Mouse (Mus musculus) left cerebral cortex, adult 9 months (tissue): ENCODE measurements around the gene Zbed6.
"Not testable (repeated sequence)": the region's sequence is repeated elsewhere in the genome, so short reads cannot be mapped to it uniquely, and the experiment has no call there.

Experiments
- DNase-seq, 2 experiments: peaks; one replicate each; pipeline ENCODE4 v3.0.0; 2022; ENCODE audit warnings: low spot score in 2 of 2

Zbed6 gene

DNA sequence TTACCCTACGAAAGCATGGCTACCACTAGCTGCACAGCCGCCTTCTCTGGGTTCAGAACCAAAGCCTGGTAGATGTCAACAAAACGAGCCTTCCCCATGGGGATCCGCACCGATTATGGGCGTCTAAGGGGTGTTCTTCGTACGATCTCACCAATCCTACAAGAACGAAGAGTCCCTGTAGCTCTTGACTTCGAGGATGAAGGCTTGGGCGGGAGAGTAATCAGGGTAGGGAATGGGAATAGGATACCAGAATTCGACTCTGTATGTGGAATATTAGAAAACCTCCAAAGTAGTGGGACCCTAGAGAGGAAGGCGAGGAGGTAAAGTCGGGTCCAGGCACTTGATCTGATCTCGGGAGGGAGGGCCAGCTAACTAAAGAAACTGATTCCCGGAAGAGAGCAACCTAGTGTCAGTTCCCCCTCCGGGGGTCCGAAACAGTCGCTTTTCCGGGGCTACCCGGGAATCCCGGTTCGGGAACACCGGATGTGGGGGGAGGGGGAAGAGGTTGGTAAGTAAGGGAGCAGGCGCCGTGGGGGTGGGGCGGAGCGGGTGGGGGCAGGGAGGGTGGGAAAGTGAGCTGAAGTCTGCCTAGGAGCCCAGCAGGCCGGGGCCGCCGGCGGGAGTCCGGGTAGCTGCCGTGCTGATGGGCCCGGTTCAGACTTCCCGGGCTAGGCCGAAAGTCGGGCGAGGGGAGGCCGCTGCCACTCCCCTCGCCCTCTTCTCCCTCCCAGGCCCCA is at the start of gene Zbed6:
TSS of gene Zbed6 (minus strand) at position 420 of the 737 bp plus-strand sequence.
- DNase-seq, result peak in 1 of 2 experiments; percentile 59

DNA sequence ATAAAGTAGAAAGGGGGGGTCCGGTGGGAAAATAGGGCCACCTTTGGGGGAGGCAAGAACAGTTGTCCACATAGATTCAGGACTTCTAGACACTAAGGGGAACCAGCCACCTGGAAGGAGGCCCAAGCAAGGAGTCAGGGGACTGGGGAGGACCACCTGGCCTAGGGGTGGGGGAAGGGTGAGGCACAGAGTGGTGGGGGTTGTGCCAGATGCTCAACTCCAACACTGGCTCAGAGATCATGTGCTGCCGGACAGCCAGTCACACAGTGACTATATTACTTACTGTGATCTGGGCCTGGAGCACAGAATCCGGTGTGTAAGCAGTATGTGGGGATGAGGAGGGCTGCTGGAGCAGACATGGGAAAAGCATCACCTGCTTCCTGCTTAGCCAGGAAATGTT is 48.6 kb upstream of the Zbed6 start:
- DNase-seq, result no peak

DNA sequence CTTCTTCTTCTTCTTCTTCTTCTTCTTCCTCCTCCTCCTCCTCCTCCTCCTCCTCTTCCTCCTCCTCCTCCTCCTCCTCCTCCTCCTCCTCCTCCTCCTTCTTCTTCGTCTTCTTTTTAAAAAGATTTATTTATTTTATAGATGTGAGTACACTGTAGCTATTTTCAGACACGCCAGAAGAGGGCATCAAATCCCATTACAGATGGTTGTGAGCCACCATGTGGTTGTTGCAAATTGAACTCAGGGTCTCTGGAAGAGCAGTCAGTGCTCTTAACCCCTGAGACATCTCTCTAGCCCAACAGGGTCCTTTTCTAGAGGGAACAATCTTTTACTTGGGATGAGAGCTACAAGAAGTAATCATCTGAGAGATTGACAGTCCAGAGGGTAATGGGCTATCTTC is 41.1 kb upstream of the Zbed6 start:
- DNase-seq, result not testable (repeated sequence)

DNA sequence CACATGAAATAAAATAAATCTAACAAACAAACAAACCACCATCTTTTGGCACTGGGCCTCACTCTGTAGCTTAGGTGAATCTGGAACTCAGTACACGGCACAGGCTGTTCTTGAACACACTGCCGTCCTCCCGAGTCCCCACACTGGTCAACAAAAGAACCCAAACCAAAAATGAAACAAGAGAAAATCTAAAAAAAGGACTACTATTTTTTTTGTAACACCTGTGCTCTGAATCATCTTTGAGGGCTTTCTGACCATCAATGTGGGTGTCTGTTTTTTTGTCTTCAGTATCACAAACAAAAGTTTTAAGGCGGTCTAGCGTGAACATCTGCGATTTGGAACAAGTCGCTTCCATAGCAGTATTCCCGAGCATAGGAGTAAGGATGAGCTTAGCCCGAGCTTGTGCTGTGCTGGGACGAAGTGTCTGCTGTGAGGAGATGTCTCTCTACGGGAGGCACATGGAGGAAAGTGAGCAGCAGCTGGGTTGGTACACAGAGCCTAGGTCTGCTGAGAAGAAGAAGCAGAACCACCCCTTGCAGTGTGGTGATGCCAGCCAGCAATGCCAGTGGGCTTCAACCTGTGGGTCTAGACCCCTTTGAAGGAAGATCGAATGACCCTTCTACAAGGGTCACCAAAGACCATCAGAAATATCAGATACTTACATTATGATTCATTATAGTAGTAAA is 37.4 kb upstream of the Zbed6 start:
- no peak for DNase-seq

DNA sequence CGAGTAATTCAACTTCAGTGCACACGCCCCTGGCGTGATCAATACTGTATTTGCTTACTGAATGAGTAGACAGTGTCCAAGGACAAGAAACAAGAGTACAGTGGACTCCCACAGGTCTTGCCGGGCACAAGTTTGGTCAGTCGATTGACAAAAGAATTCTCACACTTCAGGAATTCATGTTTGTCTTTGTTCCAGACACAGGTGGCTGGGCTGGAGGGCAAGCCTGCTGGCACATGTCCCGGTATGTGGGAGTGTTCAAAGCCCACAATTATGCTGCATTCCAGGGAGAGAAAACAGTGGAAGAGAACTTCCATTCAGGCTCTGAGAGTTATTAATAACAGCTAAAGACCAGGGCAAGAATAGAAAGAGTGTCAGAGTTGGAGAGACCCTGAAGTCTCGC is 35.2 kb upstream of the Zbed6 start:
- no peak for DNase-seq

DNA sequence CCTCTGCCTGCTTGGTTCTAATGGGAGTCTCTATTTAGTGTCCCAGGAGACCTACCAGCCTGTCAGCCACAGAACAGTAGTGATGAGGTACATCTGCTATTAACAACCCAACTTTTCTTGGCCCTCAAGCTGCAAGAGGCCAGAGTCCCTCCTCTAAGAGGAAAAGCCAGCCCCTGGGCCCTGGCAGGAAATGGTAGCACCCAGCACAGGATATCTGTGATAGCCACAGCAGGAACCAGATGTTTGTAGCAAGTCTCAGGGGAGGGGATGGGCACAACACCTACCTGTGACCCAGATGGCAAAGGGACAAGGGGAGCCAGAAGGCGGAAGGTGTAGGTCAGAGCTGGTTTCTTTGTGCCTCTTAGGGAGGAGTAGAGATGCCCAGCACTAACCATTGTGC is 34.2 kb upstream of the Zbed6 start:
- no peak for DNase-seq

DNA sequence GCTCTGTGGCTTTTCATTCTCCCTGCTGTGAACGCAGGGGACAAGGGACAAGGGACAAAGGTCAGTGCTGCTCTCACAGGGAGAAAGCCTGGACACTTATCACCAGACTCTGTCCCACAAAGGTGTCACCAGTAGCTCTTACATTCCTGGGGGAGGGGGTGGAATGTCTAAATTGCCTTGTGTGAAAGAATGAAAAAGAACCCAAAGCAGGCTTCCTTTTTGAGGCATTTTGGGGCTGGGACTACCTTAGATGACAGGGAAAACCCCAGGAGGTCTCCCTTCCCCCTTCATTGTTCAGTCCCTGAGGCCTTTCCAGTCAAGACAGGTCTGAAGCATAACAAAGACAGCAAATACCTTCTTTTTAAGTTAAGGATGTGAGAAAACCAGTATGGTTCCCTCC is 33.6 kb upstream of the Zbed6 start:
- DNase-seq, result no peak

DNA sequence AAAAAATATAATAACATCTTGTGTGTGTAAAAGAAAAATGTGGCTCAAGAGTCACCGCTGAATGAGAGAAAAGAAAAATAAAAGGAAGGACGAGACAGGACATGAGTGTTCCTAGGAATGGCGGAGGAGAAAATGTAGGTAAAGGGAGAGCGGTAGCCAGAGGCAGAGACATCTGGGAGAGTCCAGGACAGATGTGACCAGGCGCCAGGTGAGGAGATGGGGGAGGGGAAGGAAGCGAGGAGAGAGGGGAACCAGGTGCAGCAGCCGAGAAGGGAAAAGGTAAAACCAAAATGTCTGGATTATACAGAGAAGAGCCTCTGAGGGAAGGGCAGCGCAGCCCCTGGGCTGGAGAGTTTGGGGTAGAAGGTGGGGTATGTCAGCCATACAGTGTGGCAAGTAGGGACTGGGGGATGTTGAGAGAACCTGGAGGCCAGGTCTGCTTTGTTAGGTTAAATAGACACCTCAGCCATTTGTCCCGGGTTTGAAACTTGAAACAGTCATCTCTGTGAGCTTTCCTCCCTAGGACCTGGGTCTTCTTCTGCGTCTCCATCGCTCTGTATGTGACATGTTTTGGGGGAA is 32.9 kb upstream of the Zbed6 start:
- DNase-seq, result no peak

DNA sequence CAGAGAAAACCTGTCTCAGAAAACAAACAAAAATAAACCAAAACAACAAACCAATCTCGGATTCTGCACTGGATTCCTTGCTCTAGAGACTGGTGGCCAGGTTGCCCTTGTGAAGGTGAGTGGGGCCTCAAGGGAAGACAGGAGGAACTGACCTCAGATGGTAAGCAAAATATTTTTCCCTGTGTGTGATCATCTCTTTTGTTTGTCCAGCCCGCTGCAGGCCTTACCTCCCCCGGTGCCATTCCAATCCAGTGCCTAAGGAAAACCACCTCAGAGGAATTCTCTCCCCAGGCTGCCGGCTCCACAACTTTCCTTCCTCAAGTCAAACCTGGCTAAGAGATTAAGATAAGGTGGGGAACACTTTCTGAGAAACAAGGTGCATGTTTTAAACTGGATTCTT is 31.5 kb upstream of the Zbed6 start:
- DNase-seq, result no peak

DNA sequence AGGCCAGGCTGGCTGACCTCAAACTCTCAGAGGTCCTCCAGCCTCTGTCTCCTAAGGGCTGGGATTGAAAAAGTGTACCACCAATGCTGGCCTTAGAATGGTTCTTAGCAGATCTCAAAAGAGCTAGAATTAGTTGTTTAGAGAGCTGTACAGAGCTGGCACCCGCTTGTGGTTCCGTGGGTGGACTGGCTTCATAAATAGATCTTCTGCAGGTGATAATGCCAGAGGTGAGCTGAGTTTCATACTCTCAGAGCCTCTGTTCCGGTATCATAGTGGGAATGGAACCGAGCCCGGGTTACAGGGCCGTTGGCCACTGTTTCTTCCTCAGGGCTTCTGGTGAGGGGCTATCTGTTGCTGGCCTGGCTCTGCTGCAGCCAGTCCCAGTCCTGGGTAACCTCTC is 30.4 kb upstream of the Zbed6 start:
- no peak for DNase-seq

DNA sequence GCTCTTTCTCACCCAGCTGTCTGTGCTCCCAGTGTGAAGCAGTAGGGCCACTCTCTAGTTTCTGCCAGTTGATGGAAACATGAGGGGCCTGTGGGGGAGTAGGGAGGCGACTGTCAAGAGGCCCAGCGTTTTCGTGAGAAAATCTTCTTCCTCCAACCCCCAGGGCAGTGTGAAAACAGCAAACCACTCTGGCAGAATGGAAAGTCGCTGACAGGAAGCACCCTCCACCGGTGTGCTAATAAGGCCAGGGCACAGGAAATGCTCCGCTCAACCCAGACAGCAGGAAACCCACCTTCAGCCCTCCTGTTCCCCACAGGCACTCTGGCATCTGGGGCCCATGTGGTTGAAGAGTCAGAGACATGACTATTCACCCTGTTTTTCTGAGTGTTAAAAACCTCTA is 29.2 kb upstream of the Zbed6 start, which contains the start of gene Lax1:
TSS of gene Lax1 (minus strand) at position 212 of the 400 bp plus-strand sequence.
- DNase-seq, result no peak

DNA sequence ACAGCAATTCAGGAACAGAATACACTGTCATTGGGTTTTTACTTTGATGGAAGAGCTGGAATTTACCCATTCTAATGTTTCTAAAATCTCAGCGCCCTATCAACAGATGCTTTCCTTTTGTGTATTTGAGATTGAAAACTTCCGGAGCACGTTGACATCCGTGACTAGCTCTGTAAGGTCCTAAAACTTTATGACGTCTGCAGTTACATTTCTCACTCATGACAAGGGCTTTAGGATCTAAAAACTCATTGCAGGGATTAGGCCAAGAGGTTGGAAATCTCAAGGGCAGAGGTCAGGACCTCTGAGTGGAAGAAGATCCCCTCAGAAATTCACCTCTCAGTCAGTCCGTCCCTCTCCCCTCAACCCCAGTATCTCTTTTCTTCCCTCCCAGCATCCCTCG is 27.6 kb upstream of the Zbed6 start:
- no peak for DNase-seq

DNA sequence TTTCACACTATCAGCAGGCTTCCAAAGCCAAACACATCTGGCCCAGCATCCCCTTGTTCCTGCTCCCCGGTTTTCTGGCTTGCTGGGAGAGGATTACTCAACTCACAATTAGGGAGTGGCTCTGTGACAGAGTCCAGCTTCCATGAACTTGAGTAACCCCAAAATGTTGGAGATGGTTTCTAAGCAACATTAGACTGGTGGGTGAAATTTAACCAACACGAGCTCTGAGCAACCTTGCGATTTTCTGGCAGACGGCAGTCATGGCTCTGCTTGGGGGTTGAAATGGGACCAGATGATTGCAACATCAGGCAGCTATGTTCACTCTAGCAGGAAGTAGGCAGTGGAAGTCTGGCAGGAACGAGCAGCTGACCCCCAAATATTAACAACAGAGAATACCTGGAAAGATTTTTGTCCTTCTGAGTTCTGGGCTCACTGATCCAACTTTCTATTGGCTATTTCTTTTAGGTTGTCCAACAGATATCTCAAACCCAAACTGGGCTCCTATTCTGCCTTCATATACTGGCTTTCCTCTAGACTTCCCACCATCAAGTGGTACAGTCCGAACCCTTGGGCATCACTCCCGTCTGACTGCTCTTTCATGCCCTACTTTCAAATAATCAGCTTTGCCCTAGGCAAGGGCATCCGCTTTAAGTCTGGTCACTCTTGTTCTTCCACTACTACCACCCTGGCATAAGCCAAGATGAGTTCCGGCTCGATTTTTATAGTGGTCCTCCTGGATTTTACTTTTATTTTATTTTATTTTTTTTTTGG is 25.2 kb upstream of the Zbed6 start:
- DNase-seq, result no peak

DNA sequence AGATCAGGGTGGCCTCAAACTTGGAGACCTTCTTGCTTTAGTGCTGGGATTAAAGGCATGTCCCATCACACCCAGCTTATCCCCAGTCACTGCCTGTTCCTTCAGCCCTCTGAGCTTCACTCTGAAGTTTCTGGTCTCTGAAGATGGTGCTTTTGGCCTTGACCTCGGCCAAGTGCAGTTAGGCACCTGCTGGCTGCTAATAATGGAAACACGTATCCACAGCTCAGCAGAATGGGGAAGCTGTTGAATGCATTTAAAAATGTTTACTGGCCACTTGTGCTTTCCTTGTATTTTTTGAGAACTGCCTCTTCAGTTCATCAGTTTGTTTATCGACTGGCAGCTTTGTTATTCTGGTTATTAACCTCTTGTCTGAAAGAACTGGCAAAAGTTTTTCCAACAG is 11.1 kb upstream of the Zbed6 start:
- DNase-seq, result no peak

DNA sequence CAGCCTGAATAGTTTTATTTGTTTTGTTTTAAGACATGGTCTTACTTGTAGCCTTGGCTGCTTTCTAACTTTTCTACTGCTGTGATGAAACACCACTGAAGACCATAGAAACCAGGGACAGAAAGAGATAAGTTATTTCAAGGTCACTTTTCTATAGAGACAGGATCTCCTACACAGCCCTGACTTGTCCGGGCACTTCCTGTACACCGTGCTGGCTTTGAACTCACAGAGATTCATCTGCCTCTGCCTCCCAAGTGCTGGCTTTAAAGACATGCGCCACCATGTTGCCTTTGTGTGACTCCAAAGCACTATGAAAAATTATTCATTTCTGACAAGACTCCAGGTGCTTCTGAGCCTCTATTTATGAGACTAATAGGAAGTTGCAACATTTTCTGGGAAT is 10.6 kb upstream of the Zbed6 start:
- DNase-seq, result no peak

DNA sequence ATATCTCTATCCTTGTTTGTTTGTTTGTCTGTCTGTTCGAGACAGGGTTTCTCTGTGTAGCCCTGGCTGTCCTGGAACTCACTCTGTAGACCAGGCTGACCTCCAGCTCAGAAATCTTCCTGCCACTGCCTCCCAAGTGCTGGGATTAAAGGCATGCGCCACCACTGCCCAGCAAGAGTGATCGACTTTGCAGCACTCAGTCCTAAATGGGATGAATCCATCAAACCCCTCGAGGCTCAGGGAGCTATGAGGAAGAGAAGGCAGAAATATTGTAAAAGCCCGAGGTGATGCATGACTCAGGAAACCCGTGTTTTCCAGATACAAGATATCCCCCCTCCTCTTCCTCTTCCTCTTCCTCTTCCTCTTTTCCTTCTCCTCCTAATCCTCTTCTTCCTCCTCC is 10.1 kb upstream of the Zbed6 start:
- no peak for DNase-seq

DNA sequence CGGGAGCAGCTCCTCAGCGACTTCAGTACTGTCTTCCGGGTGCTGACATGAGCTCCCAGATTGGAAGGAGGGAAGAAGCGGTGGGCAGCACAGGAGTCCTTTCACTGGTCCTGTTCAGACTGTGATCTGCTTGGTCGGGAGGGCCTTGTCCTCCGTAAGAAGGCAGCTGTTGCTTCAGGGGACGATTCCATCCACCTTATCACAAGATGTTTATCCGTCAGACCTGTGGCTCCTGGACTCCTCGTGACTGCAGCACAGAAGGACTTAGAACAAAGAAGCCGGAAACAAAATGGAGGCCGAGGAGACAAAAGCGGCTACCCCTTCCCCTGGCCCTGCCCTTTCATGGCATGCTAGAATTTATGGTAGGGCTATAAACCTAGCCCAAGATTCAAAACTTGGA is 9.5 kb upstream of the Zbed6 start:
- no peak for DNase-seq

DNA sequence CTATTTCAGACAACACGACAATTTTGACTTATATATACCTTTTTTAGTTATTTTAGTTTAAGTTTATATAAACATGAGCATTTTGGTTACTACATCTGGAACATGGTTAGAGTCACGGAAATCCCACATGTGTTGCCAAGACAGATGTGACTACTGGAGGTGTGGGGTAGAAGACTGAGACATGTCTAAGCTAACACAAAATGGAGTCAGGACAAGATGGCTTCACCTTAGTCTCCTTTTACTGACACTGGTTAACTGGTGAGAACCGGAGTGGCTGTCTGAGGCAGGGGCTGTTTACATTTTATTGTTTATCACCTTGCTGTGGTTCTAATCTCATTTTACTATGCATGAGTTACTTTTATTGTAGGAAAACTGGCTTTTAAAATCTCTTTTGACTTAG is 7.9 kb upstream of the Zbed6 start:
- no peak for DNase-seq

DNA sequence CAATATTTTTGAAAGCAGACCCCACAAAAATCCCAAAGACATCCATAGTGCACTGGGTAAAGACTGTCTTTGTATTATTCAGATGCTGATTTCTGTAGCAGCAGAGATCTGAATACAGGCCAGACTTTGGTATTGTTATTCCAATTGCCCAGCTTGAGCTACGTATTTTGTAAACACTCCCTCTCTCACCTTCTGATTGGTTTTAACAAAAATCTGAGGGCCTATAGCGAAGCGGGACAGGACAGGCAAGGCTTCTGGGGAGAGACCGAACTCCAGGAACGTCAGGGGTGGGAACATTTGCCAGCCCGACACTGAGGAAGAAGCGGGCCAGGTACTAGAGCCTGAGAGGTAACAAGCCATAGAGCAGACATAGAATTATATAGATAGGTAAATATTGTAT is 7.0 kb upstream of the Zbed6 start:
- no peak for DNase-seq

DNA sequence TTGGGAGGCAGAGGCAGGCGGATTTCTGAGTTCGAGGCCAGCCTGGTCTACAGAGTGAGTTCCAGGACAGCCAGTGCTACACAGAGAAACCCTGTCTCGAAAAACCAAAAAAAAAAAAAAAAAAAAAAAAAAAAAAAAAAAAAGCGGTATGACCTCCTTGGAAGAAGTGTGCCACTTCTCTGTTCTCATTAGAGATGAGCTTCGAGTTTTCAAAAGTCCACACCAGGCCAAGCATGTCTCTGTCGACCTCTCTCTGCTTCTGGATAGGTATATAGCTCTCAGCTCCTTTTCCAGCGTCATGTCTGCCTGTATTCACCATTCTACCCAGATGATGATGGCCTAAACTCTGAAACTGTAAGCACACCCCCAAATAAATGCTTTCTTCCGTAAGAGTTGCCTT is 5.0 kb upstream of the Zbed6 start:
- not testable (repeated sequence) for DNase-seq

DNA sequence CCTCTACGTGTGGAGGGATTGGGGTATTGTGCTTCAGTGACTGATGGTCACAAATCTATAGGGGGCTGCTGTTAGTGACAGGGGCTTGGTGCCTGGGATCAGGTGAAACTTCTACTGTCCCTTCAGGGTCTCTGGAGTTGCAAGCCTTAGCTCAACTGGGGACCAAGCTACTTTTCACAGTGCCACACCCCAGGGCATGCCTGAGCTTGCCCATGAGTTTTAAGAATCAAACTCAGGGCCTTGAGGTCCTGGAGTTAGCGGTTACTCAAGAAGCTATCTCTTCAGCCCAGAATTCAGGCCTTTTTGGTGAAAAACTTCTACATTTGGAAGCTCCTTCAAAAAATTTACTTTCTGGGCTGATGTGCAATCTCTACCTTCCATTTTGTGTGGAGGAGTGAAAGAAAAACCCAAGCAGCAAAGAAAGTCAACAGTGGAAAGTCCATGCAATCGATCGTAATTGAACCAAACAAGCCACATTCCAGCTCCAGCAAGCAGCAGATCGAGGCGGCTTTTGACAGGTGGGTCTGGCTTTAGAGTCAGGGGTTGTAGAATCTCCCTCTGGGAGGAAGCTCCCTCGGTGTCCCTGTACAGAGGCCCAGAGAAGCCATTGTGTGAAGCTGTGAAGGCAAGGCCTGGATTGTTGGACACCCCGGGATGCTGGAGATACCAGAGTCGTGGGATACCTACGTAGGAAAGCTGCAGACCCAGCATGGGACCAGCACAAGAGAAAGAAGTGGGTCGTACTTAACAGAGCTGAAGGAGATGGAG is 3.7 kb upstream of the Zbed6 start:
- no peak for DNase-seq

DNA sequence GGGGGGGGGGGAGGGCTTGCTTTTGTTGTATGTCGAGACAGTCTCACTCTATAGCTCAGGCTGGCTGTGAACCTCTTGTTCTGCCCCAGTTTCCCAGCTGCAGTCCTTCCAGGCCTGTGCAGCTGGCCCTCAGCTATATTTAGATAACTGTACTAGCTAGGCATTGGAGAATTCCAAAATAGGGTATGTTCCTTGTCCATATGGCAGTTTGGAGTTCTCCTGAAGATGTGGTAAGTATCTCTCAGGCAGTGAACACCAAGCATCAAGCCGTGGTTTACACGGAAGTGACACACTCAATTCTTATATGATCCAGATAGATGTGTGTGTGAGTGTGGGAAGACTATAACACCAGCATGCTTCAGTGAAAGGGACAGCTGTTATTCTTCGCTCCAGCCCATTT is 2.7 kb upstream of the Zbed6 start:
- DNase-seq, result peak; percentile 58 to 61
